Comparison of ENCODE assay signal across 27 mouse cellular contexts in the genomic region with DNA sequence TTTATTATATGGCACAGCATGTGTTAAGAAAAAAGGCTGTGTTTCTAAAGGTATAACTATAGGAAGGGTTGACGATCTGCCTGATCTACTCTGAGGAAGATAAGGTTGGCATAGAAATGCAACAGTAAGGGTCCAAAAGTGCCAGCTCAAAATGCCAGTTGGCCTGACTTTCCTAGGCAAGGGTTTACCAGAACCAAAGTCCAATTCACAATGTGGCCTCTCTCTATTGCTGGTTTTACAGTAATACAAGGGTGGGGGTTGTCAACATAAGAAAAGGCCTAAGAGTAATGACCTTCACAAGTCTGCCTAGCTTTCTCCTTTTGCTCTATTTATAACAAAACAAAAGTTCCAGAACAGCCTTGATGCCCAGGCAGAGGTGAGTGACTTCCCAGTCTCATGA.
DNase-seq lines count a peak whose midpoint lies in the region; ATAC-seq lines count a peak whose summit lies in the region.
"Had no signal": no experiment of that assay in that cellular context is flagged by ENCODE, and none has a peak within 500 bp of the region (broad histone marks: within the 10 kb centered on the region; RNA-seq: fewer than 3 reads in every experiment).

No protein-coding gene starts in this region.

- H3K4me3 ChIP-seq in kidney, embryonic 14.5 days (ENCODE audit: low read length), result no peak overlapping the region
- no peak overlapping the region for H3K4me3 ChIP-seq in forebrain, embryonic 16.5 days (replicated peaks; ENCODE audit: low read length)
- H3K4me3 ChIP-seq: embryonic facial prominence, embryonic 12.5 days; embryonic facial prominence, embryonic 15.5 days; heart, embryonic 12.5 days; heart, embryonic 15.5 days; hindbrain, embryonic 10.5 days; hindbrain, embryonic 13.5 days had no signal

- ATAC-seq in kidney, embryonic 14.5 days (ENCODE audit: low FRiP score, low TSS enrichment), result no peak
- no peak for ATAC-seq in forebrain, embryonic 16.5 days
- ATAC-seq: forebrain, embryonic 14.5 days; Patski had no signal

- H3K4me1 ChIP-seq in kidney, embryonic 14.5 days (ENCODE audit: control insufficient read depth, insufficient read depth, low read length), result no peaks in the 10 kb centered on the region
- no peaks in the 10 kb centered on the region for H3K4me1 ChIP-seq in forebrain, embryonic 16.5 days (replicated peaks; ENCODE audit: control insufficient read depth, insufficient read depth, low read length)
- H3K4me1 ChIP-seq: embryonic facial prominence, embryonic 12.5 days; embryonic facial prominence, embryonic 15.5 days; heart, embryonic 15.5 days; hindbrain, embryonic 10.5 days; hindbrain, embryonic 13.5 days had no signal

- H3K4me2 ChIP-seq in kidney, embryonic 14.5 days (replicated peaks; ENCODE audit: low read depth, low read length), result no peak overlapping the region
- H3K4me2 ChIP-seq in forebrain, embryonic 16.5 days (ENCODE audit: low read length), result no peak overlapping the region
- H3K4me2 ChIP-seq: embryonic facial prominence, embryonic 12.5 days; embryonic facial prominence, embryonic 15.5 days; heart, embryonic 12.5 days; heart, embryonic 15.5 days; hindbrain, embryonic 13.5 days had no signal

- no peak overlapping the region for H3K9ac ChIP-seq in kidney, embryonic 14.5 days (ENCODE audit: low read depth, low read length)
- no peak overlapping the region for H3K9ac ChIP-seq in forebrain, embryonic 16.5 days (replicated peaks; ENCODE audit: low read depth, low read length)
- H3K9ac ChIP-seq: embryonic facial prominence, embryonic 12.5 days; embryonic facial prominence, embryonic 15.5 days; heart, embryonic 12.5 days; heart, embryonic 15.5 days; hindbrain, embryonic 13.5 days had no signal

- no peaks in the 10 kb centered on the region for H3K36me3 ChIP-seq in kidney, embryonic 14.5 days (ENCODE audit: control insufficient read depth, insufficient read depth, low read length)
- no peaks in the 10 kb centered on the region for H3K36me3 ChIP-seq in forebrain, embryonic 16.5 days (ENCODE audit: control insufficient read depth, insufficient read depth)
- H3K36me3 ChIP-seq: embryonic facial prominence, embryonic 12.5 days; embryonic facial prominence, embryonic 15.5 days; G1E; heart, embryonic 12.5 days; heart, embryonic 15.5 days; hindbrain, embryonic 10.5 days; hindbrain, embryonic 13.5 days had no signal

- H3K9me3 ChIP-seq in kidney, embryonic 14.5 days (ENCODE audit: control insufficient read depth, low read length), result no peaks in the 10 kb centered on the region
- no peaks in the 10 kb centered on the region for H3K9me3 ChIP-seq in forebrain, embryonic 16.5 days (ENCODE audit: control insufficient read depth, low read length)
- H3K9me3 ChIP-seq: embryonic facial prominence, embryonic 12.5 days; embryonic facial prominence, embryonic 15.5 days; heart, embryonic 12.5 days; heart, embryonic 15.5 days; hindbrain, embryonic 10.5 days; hindbrain, embryonic 13.5 days had no signal

- no peak overlapping the region for H3K27ac ChIP-seq in kidney, embryonic 14.5 days (ENCODE audit: low read depth, low read length)
- no peak overlapping the region for H3K27ac ChIP-seq in forebrain, embryonic 16.5 days (ENCODE audit: low read length)
- H3K27ac ChIP-seq: embryonic facial prominence, embryonic 12.5 days; embryonic facial prominence, embryonic 15.5 days; heart, embryonic 15.5 days; hindbrain, embryonic 10.5 days; hindbrain, embryonic 13.5 days had no signal

- no peaks in the 10 kb centered on the region for H3K27me3 ChIP-seq in kidney, embryonic 14.5 days (ENCODE audit: control insufficient read depth, insufficient read depth, low read length)
- H3K27me3 ChIP-seq in forebrain, embryonic 16.5 days (replicated peaks; ENCODE audit: control insufficient read depth, insufficient read depth, low read length), result no peaks in the 10 kb centered on the region
- H3K27me3 ChIP-seq: embryonic facial prominence, embryonic 12.5 days; embryonic facial prominence, embryonic 15.5 days; heart, embryonic 12.5 days; heart, embryonic 15.5 days; hindbrain, embryonic 13.5 days; Patski had no signal

- WGBS in kidney, embryonic 14.5 days, result 91% methylated on average over 1 of the region's 1 CpGs
- 81% methylated on average over 1 of the region's 1 CpGs for WGBS in forebrain, embryonic 16.5 days

- peak; percentile 43 for DNase-seq in kidney, adult 11 months
- peak; percentile 46 to 63 for DNase-seq in kidney, adult 8-10 months
- DNase-seq in kidney, postnatal 4 days, result no peak
- DNase-seq in kidney, postnatal 14 days, result peak; percentile 16
- DNase-seq in kidney, postnatal 36 days, result peak; percentile 50 to 70
- DNase-seq: adrenal gland, adult 2 months; adrenal gland, postnatal 14 days; B cell, adult 2 months; cerebellum, adult 11 months; cerebellum, adult 2 months; cerebellum, adult 9-11 months; cerebellum, postnatal 25 days; gastrocnemius, postnatal 25 days; heart, adult 18-20 months; heart, postnatal 10 days; heart, postnatal 36 days had no signal

Comparison
In these comparisons a context has a peak if more than half of its experiments do, and no peak if none do; other contexts are left out.
1. DNase-seq: peak in kidney, adult 11 months (single experiment), kidney, adult 8-10 months (2 of 2), kidney, postnatal 14 days (single experiment) and kidney, postnatal 36 days (2 of 2); none in kidney, postnatal 4 days (0 of 2).